Mouse (Mus musculus) thymus, postnatal 36 days (tissue): ENCODE measurements around the gene Exo5.

Experiments
- DNase-seq, 2 experiments: peaks; one replicate each; pipeline ENCODE4 v3.0.0; 2022; ENCODE audit warnings: mixed read lengths in 2 of 2

The Exo5 gene

DNA sequence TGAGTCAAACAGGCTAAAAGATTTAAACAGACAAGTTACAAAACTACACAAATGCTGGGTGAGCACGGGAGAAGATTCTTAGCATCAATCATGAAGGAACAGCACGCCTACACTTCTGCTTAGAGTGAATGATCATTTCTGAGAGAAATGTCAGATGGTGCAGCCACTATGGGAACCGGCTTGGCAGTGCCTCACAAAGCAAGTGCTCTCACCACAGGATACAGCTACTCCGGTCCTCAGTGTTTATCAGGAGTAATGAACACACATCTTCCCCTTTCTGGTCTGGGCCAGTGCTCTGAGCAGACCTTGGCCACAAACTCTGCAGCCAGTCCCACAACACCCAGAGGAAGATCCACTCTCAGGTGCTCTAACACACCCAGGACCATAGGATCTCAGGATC lies 20.3 kb downstream of the Exo5 start:
- DNase-seq = no peak

DNA sequence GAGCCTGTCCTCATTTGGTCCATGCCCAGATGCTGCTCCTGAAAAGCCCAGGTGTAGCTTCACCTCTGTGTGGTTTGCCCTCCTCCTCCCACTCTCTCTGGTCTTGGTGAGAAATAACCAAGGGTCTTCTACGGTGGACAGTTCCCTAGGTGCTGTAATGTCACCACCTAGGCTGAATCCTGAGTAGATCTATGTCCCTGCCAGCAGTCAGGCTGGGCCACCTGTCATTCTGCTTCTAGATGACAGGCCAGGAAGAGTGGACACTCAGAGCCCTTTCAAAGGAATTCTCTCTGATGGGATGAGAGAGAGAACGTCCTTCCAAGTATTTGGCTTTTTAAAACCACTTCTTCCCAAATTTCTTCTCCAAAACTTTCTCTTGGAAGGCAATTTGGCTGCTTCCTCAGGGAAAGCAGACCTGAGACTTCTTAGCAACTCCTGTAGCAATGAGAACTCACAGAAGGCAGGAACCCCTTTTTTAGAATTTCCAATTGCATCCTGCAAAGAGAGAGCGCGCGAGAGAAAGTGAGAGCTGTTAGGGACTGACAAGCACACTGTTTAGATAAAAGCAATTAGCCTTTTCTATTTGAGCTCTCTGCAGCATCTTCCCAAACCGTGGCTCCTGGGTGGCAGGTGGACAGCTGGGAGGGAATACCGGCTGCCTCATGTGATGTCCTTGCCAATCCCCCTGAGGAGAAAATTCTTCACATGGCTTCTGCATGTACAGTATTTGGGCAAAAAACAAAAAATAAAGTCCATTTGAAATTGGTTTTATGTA lies 28.8 kb downstream of the Exo5 start:
- DNase-seq = no peak

DNA sequence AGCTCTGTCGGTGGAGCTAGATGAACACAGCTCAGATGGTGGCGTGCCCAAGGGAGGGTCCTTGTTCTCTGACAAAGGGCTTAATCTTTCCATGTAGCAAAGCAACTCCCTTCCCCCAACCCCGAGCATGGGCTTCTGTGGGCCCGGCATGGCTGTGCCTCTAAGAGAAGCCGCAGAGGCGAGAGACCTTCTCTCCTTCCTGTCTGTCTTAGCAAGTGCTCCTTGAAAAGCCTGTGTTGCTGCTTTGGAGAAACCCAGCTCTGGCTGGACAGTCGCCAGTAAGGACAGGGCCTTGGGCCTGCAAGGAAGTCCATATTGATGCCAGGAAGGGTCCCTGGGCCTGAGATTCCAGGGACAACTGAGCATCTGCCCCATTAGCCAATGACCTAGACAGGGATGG lies 29.6 kb downstream of the Exo5 start:
- DNase-seq = no peak

DNA sequence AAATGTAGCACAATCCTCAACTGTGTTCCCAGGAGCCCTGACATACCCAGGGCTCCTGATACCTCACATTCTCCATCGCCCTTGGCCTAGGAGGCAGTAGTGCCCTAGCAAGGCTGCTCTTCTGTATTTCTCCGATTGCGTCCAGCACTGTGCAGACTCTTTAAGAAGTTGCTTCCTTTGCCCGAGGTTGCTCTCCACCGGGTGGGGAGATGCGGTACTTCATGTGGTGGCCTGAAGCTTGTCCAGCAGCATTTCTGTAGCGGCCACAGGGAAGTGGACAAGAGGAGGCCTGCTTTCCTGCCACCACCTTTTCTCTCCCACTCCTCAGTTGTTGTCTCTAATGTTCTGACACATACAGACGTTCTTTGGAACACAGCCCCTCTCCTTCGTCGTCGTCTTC lies 30.2 kb downstream of the Exo5 start:
- no peak for DNase-seq

GRCm38 (mm10) chr4:120893656-120894401 lies 31.0 kb downstream of the Exo5 start:
- DNase-seq = no peak

DNA sequence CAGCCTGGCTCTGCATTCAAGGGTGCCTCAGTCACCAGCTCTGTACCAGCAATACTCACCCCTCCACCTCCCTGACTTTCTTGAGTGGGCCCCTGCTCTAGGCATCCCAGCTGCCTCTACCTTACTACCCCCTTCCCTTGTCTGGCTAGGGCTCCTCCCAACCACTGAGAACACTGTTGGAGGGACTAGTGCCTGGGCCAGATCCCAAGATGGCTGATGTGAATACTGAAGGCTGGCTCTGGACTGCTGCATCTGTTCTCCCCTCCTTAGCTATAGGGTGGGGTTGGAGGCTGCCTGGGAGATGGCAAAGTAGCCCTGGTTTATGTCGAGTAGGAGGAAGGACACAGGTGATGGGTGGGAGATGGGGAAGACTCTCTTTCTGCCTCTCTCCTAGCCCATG lies 32.3 kb downstream of the Exo5 start:
- no peak for DNase-seq

- no peak for DNase-seq
Observed at GRCm38 (mm10) chr4:120891960-120892359, 32.9 kb downstream of the Exo5 start.

- no peak for DNase-seq
Observed at GRCm38 (mm10) chr4:120890754-120891440, 33.9 kb downstream of the Exo5 start.

DNA sequence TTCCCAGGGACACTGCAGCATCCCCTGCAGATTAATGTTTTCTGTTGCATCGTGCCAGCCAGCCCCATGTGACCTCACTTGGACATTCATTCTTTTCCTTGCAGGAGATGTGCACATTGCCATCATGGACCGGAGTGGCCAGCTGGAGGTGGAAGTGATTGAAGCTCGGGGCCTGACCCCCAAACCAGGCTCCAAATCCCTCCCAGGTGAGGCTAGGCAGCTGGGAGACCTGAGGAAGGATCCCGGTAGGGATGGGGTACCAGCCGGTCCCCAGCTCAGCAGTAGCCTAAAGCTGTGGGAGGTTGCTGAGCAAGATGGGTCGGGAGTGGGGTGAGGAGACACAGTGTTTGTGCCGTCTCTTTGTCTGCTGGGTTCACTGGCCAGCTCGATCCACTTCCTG lies 35.9 kb downstream of the Exo5 start:
- no peak for DNase-seq

- DNase-seq = peak; percentile 33 to 48
Observed at GRCm38 (mm10) chr4:120887381-120888112, 37.3 kb downstream of the Exo5 start.

DNA sequence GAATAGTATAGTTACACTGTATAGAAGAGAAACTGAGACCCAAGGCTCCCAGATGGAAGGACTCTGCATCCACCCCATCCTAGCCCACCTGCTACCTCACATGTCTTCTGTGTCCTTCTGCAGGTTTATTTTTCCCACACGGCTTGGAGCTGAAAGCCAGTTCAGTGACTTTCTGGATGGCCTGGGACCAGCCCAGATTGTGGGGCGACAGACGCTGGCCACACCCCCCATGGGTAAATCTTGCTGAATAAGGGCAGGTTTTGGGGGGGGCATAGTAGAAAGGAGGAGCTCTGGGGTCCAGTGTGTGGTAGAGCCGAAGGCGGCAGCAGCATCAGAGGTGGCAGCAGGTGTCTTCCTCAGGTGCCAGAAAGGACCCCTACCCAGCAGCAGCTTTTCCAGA lies 38.0 kb downstream of the Exo5 start:
- no peak for DNase-seq

GRCm38 (mm10) chr4:120886131-120886530 lies 38.7 kb downstream of the Exo5 start:
- no peak for DNase-seq

- no peak for DNase-seq
Observed at GRCm38 (mm10) chr4:120885208-120886120, 39.4 kb downstream of the Exo5 start.

DNA sequence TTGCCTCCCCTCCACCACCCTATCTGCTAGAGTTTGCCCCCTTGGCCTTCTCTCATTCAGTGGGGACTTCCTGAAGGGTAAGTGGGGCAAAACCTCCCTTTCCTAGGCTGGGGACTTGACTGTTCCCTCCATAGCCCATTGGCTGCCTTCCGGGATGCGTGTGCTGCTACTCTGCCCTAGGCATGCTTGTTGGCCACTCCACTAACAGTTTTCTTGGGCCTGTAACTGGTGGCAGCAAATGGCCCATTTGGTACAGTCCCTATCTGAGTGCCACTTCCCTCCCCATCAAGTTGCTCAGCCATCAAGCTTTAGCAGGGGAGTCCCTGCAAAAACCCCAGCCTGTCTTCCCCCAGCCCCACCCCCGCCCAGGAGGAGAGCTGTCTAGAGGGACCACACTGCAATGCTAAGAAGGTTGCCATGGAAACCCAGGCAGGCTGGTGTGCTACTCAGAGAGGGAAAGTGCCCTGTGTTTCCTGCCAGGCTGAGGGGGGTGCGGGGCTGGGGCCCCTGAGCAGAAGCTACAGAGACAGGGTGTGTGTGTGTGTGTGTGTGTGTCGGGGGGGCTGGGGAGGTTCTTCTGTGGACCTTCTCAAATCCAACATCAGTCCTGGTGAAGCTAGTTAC lies 42.7 kb downstream of the Exo5 start:
- peak; percentile 47 to 71 for DNase-seq

- no peak for DNase-seq
Observed at GRCm38 (mm10) chr4:120880731-120881432, 43.9 kb downstream of the Exo5 start.

DNA sequence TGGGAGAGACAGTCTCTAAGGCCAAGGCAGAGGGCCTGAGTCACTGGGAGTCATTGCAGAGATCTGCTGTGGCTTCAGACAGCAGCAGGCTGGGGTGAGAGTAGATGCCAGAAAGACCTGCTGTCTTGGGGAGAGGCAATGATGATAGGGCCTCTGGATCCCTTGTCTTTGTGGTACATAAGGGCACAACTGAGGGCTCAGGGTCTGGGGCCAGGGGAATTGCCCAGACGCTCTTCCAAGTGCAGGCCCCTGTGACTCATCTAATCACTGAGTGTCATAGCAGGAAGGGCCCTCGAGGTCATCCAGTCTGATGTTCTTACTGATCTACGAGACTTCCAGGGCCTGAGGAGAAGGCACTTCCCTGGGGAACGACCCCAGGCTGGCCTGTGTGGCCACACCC lies 45.4 kb downstream of the Exo5 start:
- DNase-seq = no peak

- no peak for DNase-seq
Observed at GRCm38 (mm10) chr4:120878728-120879127, 46.1 kb downstream of the Exo5 start.

- no peak for DNase-seq
Observed at GRCm38 (mm10) chr4:120875961-120876360, 48.9 kb downstream of the Exo5 start.
